Mouse (Mus musculus) liver, embryonic 13.5 days (tissue): ENCODE results near the gene Tspan8. TPM values are rescaled to one million over a fixed set of nuclear protein-coding genes. Genes with fewer than 3 reads are reported as not detected.

Source experiments
- polyA plus RNA-seq: library from polyadenylated mRNA; unstranded; fragments of >200 nt; fragmentation: Nextera tagmentation; extraction: Ambion mirVana; gene quantifications from 2 replicates; pipeline ENCODE4 v1.2.1, GENCODE M21; 2015

Tspan8 gene
- polyA plus RNA-seq, 1 experiment from 2014 or later, result 63.1 TPM

Other genes with a start within 250 kb of the Tspan8 start
- gene A930009A15Rik, start 246.8 kb upstream of the Tspan8 start, polyA plus RNA-seq, result not detected in 2 replicates
- 2.1 and 2.4 TPM in 2 replicates for gene Lgr5, start 229.1 kb upstream of the Tspan8 start, polyA plus RNA-seq
- gene Ptprr, start 201.4 kb downstream of the Tspan8 start, polyA plus RNA-seq, result 0.13 and 0.14 TPM in 2 replicates